Mouse (Mus musculus) cerebellum, postnatal 25 days (tissue): ENCODE results near the gene Znfx1.
A peak's percentile ranks its signal among the peaks of the same experiment; 100 is the strongest.

Experiments
- DNase-seq, 2 experiments: peaks; one replicate each; pipeline ENCODE4 v3.0.0; 2021; ENCODE audit warnings: mixed read lengths in 2 of 2

Znfx1 gene

GRCm38 (mm10) chr2:167062965-167063880 lies at the start of gene Znfx1:
Gene Znfx1, minus strand, starts transcription at chr2:167063015.
- DNase-seq: peak; percentile 98

- no peak for DNase-seq
Measured at GRCm38 (mm10) chr2:167112259-167112658, 49.4 kb upstream of the Znfx1 start.

GRCm38 (mm10) chr2:167109506-167109905 lies 46.7 kb upstream of the Znfx1 start:
- no peak for DNase-seq

GRCm38 (mm10) chr2:167103546-167103945 lies 40.7 kb upstream of the Znfx1 start:
- DNase-seq: peak; percentile 41 to 69

- DNase-seq: no peak
Measured at GRCm38 (mm10) chr2:167101743-167102441, 39.1 kb upstream of the Znfx1 start.

GRCm38 (mm10) chr2:167094688-167095087 lies 31.9 kb upstream of the Znfx1 start:
- DNase-seq: peak; percentile 50 to 64

GRCm38 (mm10) chr2:167093171-167093900 lies 30.5 kb upstream of the Znfx1 start:
- DNase-seq: no peak

- DNase-seq: no peak
Measured at GRCm38 (mm10) chr2:167090271-167090670, 27.5 kb upstream of the Znfx1 start.

GRCm38 (mm10) chr2:167086836-167087235 lies 24.0 kb upstream of the Znfx1 start:
- DNase-seq: no peak

GRCm38 (mm10) chr2:167086092-167086491 lies 23.3 kb upstream of the Znfx1 start:
- no peak for DNase-seq

- DNase-seq: no peak
Measured at GRCm38 (mm10) chr2:167081639-167082038, 18.8 kb upstream of the Znfx1 start.

- no peak for DNase-seq
Measured at GRCm38 (mm10) chr2:167081135-167081534, 18.3 kb upstream of the Znfx1 start.

- no peak for DNase-seq
Measured at GRCm38 (mm10) chr2:167080387-167080786, 17.6 kb upstream of the Znfx1 start.

GRCm38 (mm10) chr2:167079535-167080257 lies 16.9 kb upstream of the Znfx1 start:
- peak; percentile 85 to 91 for DNase-seq

GRCm38 (mm10) chr2:167078931-167079495 lies 16.2 kb upstream of the Znfx1 start:
- DNase-seq: peak; percentile 43 to 53

GRCm38 (mm10) chr2:167078486-167078885 lies 15.7 kb upstream of the Znfx1 start:
- no peak for DNase-seq

- DNase-seq: no peak
Measured at GRCm38 (mm10) chr2:167077199-167077962, 14.6 kb upstream of the Znfx1 start.

GRCm38 (mm10) chr2:167076759-167077158 lies 13.9 kb upstream of the Znfx1 start:
- DNase-seq: no peak

GRCm38 (mm10) chr2:167076352-167076751 lies 13.5 kb upstream of the Znfx1 start:
- no peak for DNase-seq

- DNase-seq: no peak
Measured at GRCm38 (mm10) chr2:167074587-167074986, 11.8 kb upstream of the Znfx1 start.
